Mouse (Mus musculus): Measurements from ENCODE around the gene Rora.

The Rora gene

GRCm38 (mm10) chr9:68956938-68957573 is 303.5 kb downstream of the Rora start:
- DNase-seq (ENCODE audit: low spot score), result no peak

- no peak for DNase-seq (ENCODE audit: low spot score)
Measured at GRCm38 (mm10) chr9:68957793-68958192, 304.2 kb downstream of the Rora start.

GRCm38 (mm10) chr9:68958919-68959318 is 305.3 kb downstream of the Rora start:
- DNase-seq (ENCODE audit: low spot score), result no peak

GRCm38 (mm10) chr9:68963898-68964297 is 310.3 kb downstream of the Rora start:
- no peak for DNase-seq (ENCODE audit: low spot score)

GRCm38 (mm10) chr9:68966540-68966939 is 313.0 kb downstream of the Rora start:
- no peak for DNase-seq (ENCODE audit: low spot score)

- DNase-seq (ENCODE audit: low spot score), result no peak
Measured at GRCm38 (mm10) chr9:68970074-68970473, 316.5 kb downstream of the Rora start.

GRCm38 (mm10) chr9:68972277-68972676 is 318.7 kb downstream of the Rora start:
- no peak for DNase-seq (ENCODE audit: low spot score)

GRCm38 (mm10) chr9:68974517-68974916 is 320.9 kb downstream of the Rora start:
- no peak for DNase-seq (ENCODE audit: low spot score)

- DNase-seq (ENCODE audit: low spot score), result no peak
Measured at GRCm38 (mm10) chr9:68976136-68976535, 322.6 kb downstream of the Rora start.

GRCm38 (mm10) chr9:68976851-68977250 is 323.3 kb downstream of the Rora start:
- DNase-seq (ENCODE audit: low spot score), result no peak

GRCm38 (mm10) chr9:68978656-68979055 is 325.1 kb downstream of the Rora start:
- no peak for DNase-seq (ENCODE audit: low spot score)

- no peak for DNase-seq (ENCODE audit: low spot score)
Measured at GRCm38 (mm10) chr9:68980041-68980440, 326.5 kb downstream of the Rora start.

GRCm38 (mm10) chr9:68985046-68985445 is 331.5 kb downstream of the Rora start:
- DNase-seq (ENCODE audit: low spot score), result no peak

- DNase-seq (ENCODE audit: low spot score), result no peak
Measured at GRCm38 (mm10) chr9:68985796-68986195, 332.2 kb downstream of the Rora start.

GRCm38 (mm10) chr9:68987290-68988042 is 333.9 kb downstream of the Rora start:
- DNase-seq (ENCODE audit: low spot score), result no peak

- no peak for DNase-seq (ENCODE audit: low spot score)
Measured at GRCm38 (mm10) chr9:68988162-68988911, 334.8 kb downstream of the Rora start.

GRCm38 (mm10) chr9:68989885-68990449 is 336.4 kb downstream of the Rora start:
- no peak for DNase-seq (ENCODE audit: low spot score)

GRCm38 (mm10) chr9:68993881-68994280 is 340.3 kb downstream of the Rora start:
- no peak for DNase-seq (ENCODE audit: low spot score)

GRCm38 (mm10) chr9:68998961-68999360 is 345.4 kb downstream of the Rora start:
- DNase-seq (ENCODE audit: low spot score), result no peak

- DNase-seq (ENCODE audit: low spot score), result no peak
Measured at GRCm38 (mm10) chr9:69004514-69004913, 350.9 kb downstream of the Rora start.

- DNase-seq (ENCODE audit: low spot score), result no peak
Measured at GRCm38 (mm10) chr9:69006666-69007065, 353.1 kb downstream of the Rora start.

GRCm38 (mm10) chr9:69008706-69009105 is 355.1 kb downstream of the Rora start:
- DNase-seq (ENCODE audit: low spot score), result no peak

GRCm38 (mm10) chr9:69010886-69011285 is 357.3 kb downstream of the Rora start:
- no peak for DNase-seq (ENCODE audit: low spot score)

Data from MN1 (cell line).